In the genomic region with DNA sequence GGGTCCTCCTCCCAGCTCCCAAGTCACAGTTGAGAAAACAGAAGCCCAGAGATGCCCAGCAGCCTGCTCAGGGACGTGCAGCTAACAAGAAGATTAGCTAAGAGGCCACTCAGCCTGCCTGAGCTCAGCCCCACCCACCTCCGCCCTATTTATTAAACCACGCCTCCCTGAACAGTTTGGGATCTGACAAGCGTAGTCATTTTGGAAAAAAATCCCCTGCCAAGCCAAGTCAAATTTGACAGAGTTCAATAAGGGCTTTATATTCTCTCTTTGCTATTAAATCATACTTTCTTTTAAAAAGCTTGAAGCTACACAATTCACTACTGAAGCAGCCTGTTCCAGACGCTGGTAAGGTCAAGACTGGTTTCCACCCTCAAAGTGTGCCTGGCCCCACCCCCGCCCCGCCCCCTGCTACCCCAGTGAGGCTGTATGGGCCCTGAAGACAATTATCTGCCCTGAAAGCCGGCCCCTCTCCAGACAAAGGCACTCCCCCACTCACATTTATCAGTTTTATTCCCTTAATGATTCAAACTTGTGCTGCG, we compare ENCODE assay signal across 8 mouse cellular contexts.
DNase-seq lines count a peak whose midpoint lies in the region; ATAC-seq and TF ChIP-seq lines count a peak whose summit lies in the region.

No protein-coding gene starts in this region.

- no peak for TF ChIP-seq CTCF in brain, embryonic 14.5 days (IDR thresholded peaks at IDR 0.05; ENCODE audit: borderline replicate concordance, extremely low read depth, insufficient read depth, insufficient read length)

- 2% methylated on average over 9 of the region's 9 CpGs for WGBS in hindbrain, embryonic 14.5 days
- WGBS in liver, embryonic 11.5 days, result under 1% methylated on average over 9 of the region's 9 CpGs
- WGBS in neural tube, embryonic 13.5 days, result 3% methylated on average over 9 of the region's 9 CpGs

- no peak overlapping the region for H3K4me3 ChIP-seq in hindbrain, embryonic 14.5 days (replicated peaks; ENCODE audit: low read length)
- H3K4me3 ChIP-seq in liver, embryonic 11.5 days (ENCODE audit: low read depth, low read length), result peak overlapping the region; percentile 39
- H3K4me3 ChIP-seq in neural tube, embryonic 13.5 days, result no peak overlapping the region

- H3K4me2 ChIP-seq in hindbrain, embryonic 14.5 days (replicated peaks), result peak overlapping the region; percentile 4; the same call in 1 of the 2 replicates
- H3K4me2 ChIP-seq in liver, embryonic 11.5 days, result peak overlapping the region; percentile 58
- peak overlapping the region; percentile 37 for H3K4me2 ChIP-seq in neural tube, embryonic 13.5 days

- no peaks in the 10 kb centered on the region for H3K36me3 ChIP-seq in hindbrain, embryonic 14.5 days (replicated peaks; ENCODE audit: control insufficient read depth, insufficient read depth)
- no peaks in the 10 kb centered on the region for H3K36me3 ChIP-seq in liver, embryonic 11.5 days (ENCODE audit: control insufficient read depth, insufficient read depth, low read length)
- no peaks in the 10 kb centered on the region for H3K36me3 ChIP-seq in neural tube, embryonic 13.5 days

- no peak overlapping the region for H3K9ac ChIP-seq in hindbrain, embryonic 14.5 days
- H3K9ac ChIP-seq in liver, embryonic 11.5 days (ENCODE audit: low read depth, low read length), result peak overlapping the region; percentile 27; the same call in 1 of the 2 replicates
- H3K9ac ChIP-seq in neural tube, embryonic 13.5 days, result peak overlapping the region; percentile 31

- peak; percentile 71; the same call in 1 of the 2 replicates for ATAC-seq in hindbrain, embryonic 14.5 days (ENCODE audit: low FRiP score)
- ATAC-seq in liver, embryonic 11.5 days (replicated peaks; ENCODE audit: low FRiP score), result peak; percentile 86
- ATAC-seq in neural tube, embryonic 13.5 days (ENCODE audit: low read depth), result peak; percentile 68

- peak; percentile 18 for DNase-seq in A20 (ENCODE audit: low read depth, low spot score)
- peak; percentile 92 for DNase-seq in brain, embryonic 14.5 days (ENCODE audit: low read depth)
- peak; percentile 64 for DNase-seq in gastrocnemius, adult 18-20 months (ENCODE audit: low spot score)
- peak; percentile 33 for DNase-seq in hindbrain, embryonic 14.5 days (ENCODE audit: low spot score)
- peak; percentile 75 for DNase-seq in liver, embryonic 11.5 days (ENCODE audit: low spot score)
- no peak for DNase-seq in cerebellum, adult 18-20 months
- DNase-seq in frontal cortex, adult 2 months (ENCODE audit: extremely low spot score in 1 of 2, low spot score in 1 of 2), result no peak

- TF ChIP-seq POLR2A in brain, embryonic 14.5 days (IDR thresholded peaks at IDR 0.05; ENCODE audit: borderline replicate concordance, extremely low read depth, insufficient read depth, insufficient read length, poor library complexity, severe bottlenecking), result no peak

- peaks cover 22% of the 10 kb centered on the region for H3K4me1 ChIP-seq in hindbrain, embryonic 14.5 days (replicated peaks; ENCODE audit: control insufficient read depth, insufficient read depth, low read length)
- H3K4me1 ChIP-seq in liver, embryonic 11.5 days (replicated peaks; ENCODE audit: control insufficient read depth, insufficient read depth, low read length), result peaks cover 54% of the 10 kb centered on the region
- peaks cover 43% of the 10 kb centered on the region for H3K4me1 ChIP-seq in neural tube, embryonic 13.5 days (replicated peaks)

- H3K27ac ChIP-seq in hindbrain, embryonic 14.5 days, result peak overlapping the region; percentile 80
- H3K27ac ChIP-seq in liver, embryonic 11.5 days (ENCODE audit: low read depth, low read length), result no peak overlapping the region
- peak overlapping the region; percentile 91 for H3K27ac ChIP-seq in neural tube, embryonic 13.5 days (replicated peaks)

- H3K9me3 ChIP-seq in hindbrain, embryonic 14.5 days (ENCODE audit: control insufficient read depth, low read length), result no peaks in the 10 kb centered on the region
- no peaks in the 10 kb centered on the region for H3K9me3 ChIP-seq in liver, embryonic 11.5 days (ENCODE audit: control insufficient read depth, low read length)
- no peaks in the 10 kb centered on the region for H3K9me3 ChIP-seq in neural tube, embryonic 13.5 days

- H3K27me3 ChIP-seq in hindbrain, embryonic 14.5 days (ENCODE audit: control insufficient read depth, insufficient read depth, low read length), result no peaks in the 10 kb centered on the region
- H3K27me3 ChIP-seq in liver, embryonic 11.5 days (replicated peaks; ENCODE audit: control insufficient read depth, insufficient read depth, low read length), result no peaks in the 10 kb centered on the region
- no peaks in the 10 kb centered on the region for H3K27me3 ChIP-seq in neural tube, embryonic 13.5 days

Comparison
In these comparisons a context has a peak if more than half of its experiments do, and no peak if none do; other contexts are left out.
1. DNase-seq: peak in A20 (single experiment), brain, embryonic 14.5 days (single experiment), gastrocnemius, adult 18-20 months (single experiment), hindbrain, embryonic 14.5 days (single experiment) and liver, embryonic 11.5 days (single experiment); none in cerebellum, adult 18-20 months (0 of 2) and frontal cortex, adult 2 months (0 of 2).
2. H3K4me2 ChIP-seq: peak in every context shown above with its lines; median percentile 58 in liver, embryonic 11.5 days; 37 in neural tube, embryonic 13.5 days; 4 in hindbrain, embryonic 14.5 days.
3. Peak in every context shown above with its lines, with median percentiles within 50 percentile points of each other: ATAC-seq.